Mouse (Mus musculus) CH12.LX (cell line): ENCODE results near the gene Slc39a2. TPM values are rescaled to one million over a fixed set of nuclear protein-coding genes. Genes with fewer than 3 reads are reported as not detected.

Source experiments
- DNase-seq: peaks from one replicate; pipeline ENCODE4 v3.0.0-alpha.2; 2013; ENCODE audit errors: extremely low read depth
- H3K27ac ChIP-seq: 2 replicates; pipeline ENCODE4 v1.5.1; 2012; ENCODE audit warnings: low read depth, mild to moderate bottlenecking, control low read depth, moderate library complexity; ENCODE audit not compliant: insufficient read depth
- H3K27me3 ChIP-seq: replicated peaks from 2 replicates; pipeline ENCODE3; 2012; ENCODE audit warnings: inconsistent platforms
- H3K36me3 ChIP-seq, 2 experiments: replicated peaks in 1 of 2; 2 replicates each; pipeline versions ENCODE3 to v1.6.1; 2012; ENCODE audit warnings: inconsistent platforms in 1 of 2, low read length in 1 of 2, mild to moderate bottlenecking in 1 of 2, mixed read lengths in 1 of 2, moderate library complexity in 1 of 2; ENCODE audit not compliant: control insufficient read depth in 1 of 2, insufficient read depth in 1 of 2
- H3K4me1 ChIP-seq, 2 experiments: 2 replicates each; pipeline ENCODE4 v1.6.1; 2012; ENCODE audit warnings: inconsistent platforms in 1 of 2, moderate library complexity in 1 of 2; ENCODE audit not compliant: insufficient read depth in 2 of 2, control insufficient read depth in 1 of 2
- H3K4me2 ChIP-seq: 2 replicates; pipeline ENCODE4 v1.6.1; 2012; ENCODE audit warnings: low read depth, mild to moderate bottlenecking, control low read depth; ENCODE audit not compliant: poor library complexity, insufficient read depth, severe bottlenecking
- H3K4me3 ChIP-seq, 3 experiments: fragments of 150-350 bp in 1 of 3; sonication (generic) in 1 of 3; replicated peaks in 1 of 3; 2 replicates each; pipeline versions ENCODE3 to v1.5.1; 2011 to 2012; ENCODE audit warnings: low read depth in 2 of 3, low read length in 2 of 3, mild to moderate bottlenecking in 2 of 3, moderate library complexity in 2 of 3, control low read depth in 1 of 3, improper control_type of control experiment in 1 of 3, inconsistent platforms in 1 of 3, mixed read lengths in 1 of 3; ENCODE audit not compliant: poor library complexity in 1 of 3
- H3K79me2 ChIP-seq: replicated peaks from 2 replicates; pipeline ENCODE4 v1.6.1; 2012; ENCODE audit warnings: mild to moderate bottlenecking, moderate library complexity; ENCODE audit not compliant: control insufficient read depth, poor library complexity, insufficient read depth, severe bottlenecking; ENCODE audit errors: extremely low read depth
- H3K9ac ChIP-seq: 2 replicates; pipeline ENCODE4 v1.6.1; 2012; ENCODE audit warnings: low read depth, mild to moderate bottlenecking, control low read depth, moderate library complexity; ENCODE audit not compliant: insufficient read depth
- H3K9me3 ChIP-seq: replicated peaks from 2 replicates; pipeline ENCODE3; 2012; ENCODE audit warnings: low read length, inconsistent platforms, mixed read lengths
- CTCF ChIP-seq, 2 experiments: IDR thresholded peaks in 1 of 2; conservative IDR thresholded peaks in 1 of 2; 2 replicates each; pipeline ENCODE4 v1.5.1; 2011 to 2012; ENCODE audit warnings: low read depth in 2 of 2, low read length in 2 of 2, improper control_type of control experiment in 1 of 2, inconsistent platforms in 1 of 2, mild to moderate bottlenecking in 1 of 2, moderate library complexity in 1 of 2
- EP300 ChIP-seq: IDR thresholded peaks from 2 replicates; pipeline ENCODE4 v1.6.1; 2011; ENCODE audit warnings: low read length, improper control_type of control experiment
- ETS1 ChIP-seq: conservative IDR thresholded peaks from 2 replicates; pipeline ENCODE4 v1.6.1; 2012; ENCODE audit warnings: low read depth, mild to moderate bottlenecking, inconsistent platforms, low read length, improper control_type of control experiment, moderate library complexity
- GABPA ChIP-seq: IDR thresholded peaks from 2 replicates; pipeline ENCODE4 v1.6.1; 2012; ENCODE audit warnings: low read depth, low read length, improper control_type of control experiment, inconsistent platforms; ENCODE audit not compliant: insufficient replicate concordance
- KAT2A ChIP-seq: IDR thresholded peaks from 2 replicates; pipeline ENCODE4 v1.6.1; 2012; ENCODE audit warnings: low read length, improper control_type of control experiment, inconsistent platforms; ENCODE audit not compliant: insufficient replicate concordance
- MAX ChIP-seq: IDR thresholded peaks from 2 replicates; pipeline ENCODE4 v1.6.1; 2011; ENCODE audit warnings: low read length, improper control_type of control experiment
- MAZ ChIP-seq: IDR thresholded peaks from 2 replicates; pipeline ENCODE4 v1.6.1; 2012; ENCODE audit warnings: low read depth, mild to moderate bottlenecking, inconsistent platforms, low read length, improper control_type of control experiment, moderate library complexity
- NELFE ChIP-seq: IDR thresholded peaks from 2 replicates; pipeline ENCODE4 v1.6.1; 2011; ENCODE audit warnings: low read depth, low read length, improper control_type of control experiment
- NRF1 ChIP-seq: IDR thresholded peaks from 2 replicates; pipeline ENCODE4 v1.6.1; 2014; ENCODE audit warnings: low read depth, mild to moderate bottlenecking, inconsistent platforms, low read length, improper control_type of control experiment, moderate library complexity
- PAX5 ChIP-seq: IDR thresholded peaks from 2 replicates; pipeline ENCODE4 v1.6.1; 2012; ENCODE audit warnings: low read length, inconsistent platforms, mixed read lengths
- RCOR1 ChIP-seq: conservative IDR thresholded peaks from 2 replicates; pipeline ENCODE4 v1.6.1; 2012; ENCODE audit warnings: low read depth, mild to moderate bottlenecking, inconsistent platforms, low read length, improper control_type of control experiment
- SIN3A ChIP-seq: IDR thresholded peaks from 2 replicates; pipeline ENCODE4 v1.6.1; 2012; ENCODE audit warnings: low read length, improper control_type of control experiment, inconsistent platforms
- SMC3 ChIP-seq: IDR thresholded peaks from 2 replicates; pipeline ENCODE4 v1.6.1; 2011; ENCODE audit warnings: low read depth, low read length, improper control_type of control experiment
- TCF12 ChIP-seq: IDR thresholded peaks from 2 replicates; pipeline ENCODE4 v1.6.1; 2014; ENCODE audit warnings: low read depth, mild to moderate bottlenecking, inconsistent platforms, low read length, improper control_type of control experiment
- ZKSCAN1 ChIP-seq: IDR thresholded peaks from 2 replicates; pipeline ENCODE4 v1.6.1; 2012; ENCODE audit warnings: low read depth, inconsistent platforms, low read length, improper control_type of control experiment, borderline replicate concordance
- ZMIZ1 ChIP-seq: IDR thresholded peaks from 2 replicates; pipeline ENCODE4 v1.6.1; 2012; ENCODE audit warnings: low read depth, mild to moderate bottlenecking, inconsistent platforms, low read length, improper control_type of control experiment
- dilution Hi-C: fragments of 300-500 bp; cut with MboI; formaldehyde crosslinking; loops from 2 replicates; pipeline ENCODE4 v1.14.3; 2020; ENCODE audit warnings: low sequenced_read_pairs; ENCODE audit not compliant: extremely low pct_unique_long_range_greater_than_20kb, extremely low pct_ligation_motif_present
- in situ Hi-C: fragments of 300-500 bp; cut with MboI; formaldehyde crosslinking; loops from 3 replicates; pipeline ENCODE4 v1.14.3; 2019; ENCODE audit warnings: low sequenced_read_pairs, low pct_ligation_motif_present, low pct_unique_long_range_greater_than_20kb, mixed read lengths
- polyA plus RNA-seq: library from polyadenylated mRNA; unstranded; fragments of >175 nt; gene quantifications from 2 replicates; pipeline ENCODE4 v1.2.1, GENCODE M21; 2012; ENCODE audit warnings: low read depth; ENCODE audit not compliant: insufficient read length
- total RNA-seq, 2 experiments: library from RNA; depleted of rRNA; stranded (reverse); fragments of 300-350 nt in 1 of 2; fragments of >200 nt in 1 of 2; gene quantifications; 2 replicates each; pipeline ENCODE4 v1.2.3; 2012 to 2014

Gene Slc39a2
- total and polyA plus RNA-seq, 3 experiments: 0.20 to 0.49 (median 0.42) TPM

DNA sequence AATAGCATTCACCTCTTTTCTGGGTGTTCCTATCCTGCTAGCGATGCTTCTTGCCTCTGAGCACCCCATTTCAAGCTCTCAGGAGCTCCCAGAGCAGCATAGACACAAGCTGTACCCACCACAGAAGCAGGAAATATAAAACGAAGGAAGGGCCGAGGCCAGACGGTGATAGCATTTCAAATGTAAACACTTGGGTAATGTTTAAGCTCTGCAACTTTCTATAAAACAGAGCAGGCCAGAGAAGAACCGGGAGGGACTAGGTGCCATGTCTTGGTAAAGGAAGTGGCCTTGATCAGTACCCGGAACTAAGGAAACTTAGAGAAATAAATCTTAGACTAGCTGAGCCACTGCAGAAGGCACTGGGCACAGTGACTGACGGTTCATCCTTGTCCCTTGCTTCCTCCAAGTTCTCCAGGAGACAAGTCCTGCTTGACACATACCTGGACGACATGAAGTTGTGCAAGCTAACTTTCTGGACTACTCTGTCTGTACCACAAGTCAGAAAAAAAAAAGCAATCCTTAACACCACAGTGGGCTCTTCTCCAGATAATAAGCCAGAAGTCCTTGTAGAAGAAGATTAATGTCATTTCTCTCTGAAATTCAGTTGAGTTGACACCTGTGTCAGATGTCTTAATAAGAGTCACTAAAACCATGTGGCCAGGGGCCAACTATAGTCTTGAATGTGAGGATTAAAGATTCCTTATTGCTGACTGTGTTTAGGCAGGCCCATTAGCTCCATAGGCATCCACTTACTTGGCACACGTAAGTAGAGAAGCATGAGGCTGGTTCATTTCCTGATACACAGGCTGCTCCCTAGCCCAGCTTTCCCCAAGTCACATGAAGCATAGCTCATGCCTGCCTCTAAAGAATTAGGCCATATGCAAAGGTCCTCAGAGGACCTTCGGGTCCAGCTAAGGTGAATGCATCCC, 39.7 kb downstream of the Slc39a2 start:
- H3K79me2 ChIP-seq: no peaks in the 10 kb centered on the region
- no peak overlapping the region for H3K27ac ChIP-seq
- H3K9me3 ChIP-seq: peaks cover 10% of the 10 kb centered on the region
- H3K4me1 ChIP-seq: peaks cover 0 to 8% of the 10 kb centered on the region in 2 experiments; a peak in 2 of 4 replicates
- DNase-seq: no peak
- H3K4me2 ChIP-seq: no peak overlapping the region
- no peak overlapping the region for H3K4me3 ChIP-seq
- in situ Hi-C loops: no loop called here
- H3K9ac ChIP-seq: no peak overlapping the region
- dilution Hi-C loops: no loop called here
- H3K36me3 ChIP-seq: no peaks in the 10 kb centered on the region
- H3K27me3 ChIP-seq: no peaks in the 10 kb centered on the region
- TF ChIP-seq SMC3: no peak
- no peak for TF ChIP-seq RCOR1
- TF ChIP-seq TCF12: no peak
- no peak for TF ChIP-seq CTCF (conservative IDR thresholded peaks at IDR 0.05 in 1 of 2, IDR thresholded peaks at IDR 0.05 in 1 of 2; ENCODE audit: low read depth in 2 of 2, low read length in 2 of 2)
- no peak for TF ChIP-seq NRF1
- no peak for TF ChIP-seq MAZ
- no peak for TF ChIP-seq GABPA
- no peak for TF ChIP-seq ETS1
- TF ChIP-seq NELFE: no peak
- TF ChIP-seq ZMIZ1: no peak
- TF ChIP-seq ZKSCAN1: no peak

DNA sequence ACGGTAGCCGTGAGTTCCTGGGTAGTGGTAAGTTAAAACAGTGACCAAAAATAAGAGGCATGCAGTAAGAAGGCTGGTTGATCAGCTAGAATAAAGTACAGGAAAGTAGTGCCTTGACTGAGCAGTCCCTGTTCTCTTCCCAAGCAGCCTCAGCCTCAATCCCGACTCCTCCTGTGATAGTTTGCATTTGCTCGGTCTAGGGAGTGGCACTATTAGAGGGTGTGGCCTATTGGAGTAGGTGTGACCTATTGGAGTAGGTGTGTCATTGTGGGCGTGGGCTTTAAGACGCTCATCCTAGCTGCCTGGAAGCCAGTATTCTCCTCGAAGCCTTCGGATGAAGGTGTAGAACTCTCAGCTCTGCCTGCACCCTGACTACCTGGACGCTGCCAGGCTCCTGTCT, 46.3 kb downstream of the Slc39a2 start:
- Histone ChIP-seq H3K9me3 (peaks cover 19% of the 10 kb centered on the region), H3K27me3 (no peaks in the 10 kb centered on the region), H3K36me3 (no peaks in the 10 kb centered on the region), H3K4me1 (peaks cover 2 to 15% of the 10 kb centered on the region in 2 experiments; a peak in 2 of 4 replicates), H3K79me2 (no peaks in the 10 kb centered on the region), H3K4me3 (no peak overlapping the region), H3K9ac (no peak overlapping the region), H3K4me2 (no peak overlapping the region), H3K27ac (no peak overlapping the region)
- no peak for TF ChIP-seq PAX5
- TF ChIP-seq EP300: no peak
- TF ChIP-seq NRF1: no peak
- TF ChIP-seq KAT2A: no peak
- no peak for TF ChIP-seq SIN3A
- TF ChIP-seq MAX: no peak
- DNase-seq: no peak
- dilution Hi-C loops: no loop called here
- in situ Hi-C loops: no loop called here
